Mouse (Mus musculus) limb, embryonic 14.5 days (tissue): ENCODE data around the gene Fam160b1. TPM values are rescaled to one million over a fixed set of nuclear protein-coding genes. Genes with fewer than 3 reads are reported as not detected.

ENCODE experiments used
- ATAC-seq: fragments of 200-750 bp; cut with Nextera tagmentation; 2 replicates; pipeline ENCODE4 v1.8.0; 2017; ENCODE audit warnings: low read depth, moderate number of reproducible peaks, moderate TSS enrichment; ENCODE audit not compliant: low FRiP score
- DNase-seq: peaks from one replicate; pipeline ENCODE4 v3.0.0-alpha.2; 2015; ENCODE audit warnings: low spot score
- H3K27ac ChIP-seq: fragments of 300-500 bp; sonication (generic); replicated peaks from 2 replicates; pipeline ENCODE4 v1.5.1; 2014; ENCODE audit warnings: low read depth, mild to moderate bottlenecking, low read length, moderate library complexity, mixed read lengths
- H3K27me3 ChIP-seq: fragments of 300-500 bp; sonication (generic); 2 replicates; pipeline ENCODE4 v1.6.1; 2014; ENCODE audit warnings: low read length, mixed read lengths; ENCODE audit not compliant: control insufficient read depth, insufficient read depth
- H3K36me3 ChIP-seq: fragments of 300-500 bp; sonication (generic); 2 replicates; pipeline ENCODE4 v1.6.1; 2014; ENCODE audit warnings: mild to moderate bottlenecking, low read length, moderate library complexity, mixed read lengths; ENCODE audit not compliant: control insufficient read depth, insufficient read depth
- H3K4me1 ChIP-seq: fragments of 300-500 bp; sonication (generic); 2 replicates; pipeline ENCODE4 v1.6.1; 2014; ENCODE audit warnings: antibody characterized with exemption, low read length, mixed read lengths; ENCODE audit not compliant: control insufficient read depth, insufficient read depth
- H3K4me2 ChIP-seq: fragments of 300-500 bp; sonication (generic); replicated peaks from 2 replicates; pipeline ENCODE4 v1.6.1; 2014; ENCODE audit warnings: low read depth, mild to moderate bottlenecking, low read length, moderate library complexity; ENCODE audit not compliant: severe bottlenecking
- H3K4me3 ChIP-seq: fragments of 300-500 bp; sonication (generic); replicated peaks from 2 replicates; pipeline ENCODE4 v1.5.1; 2014; ENCODE audit warnings: low read length
- H3K9ac ChIP-seq: fragments of 300-500 bp; sonication (generic); 2 replicates; pipeline ENCODE4 v1.6.1; 2014; ENCODE audit warnings: mild to moderate bottlenecking, low read depth, low read length, moderate library complexity; ENCODE audit not compliant: severe bottlenecking
- H3K9me3 ChIP-seq: fragments of 300-500 bp; sonication (generic); 2 replicates; pipeline ENCODE4 v1.6.1; 2016; ENCODE audit warnings: low read length; ENCODE audit not compliant: control insufficient read depth
- POLR2A ChIP-seq: fragments of 200-500 bp; IDR thresholded peaks from 2 replicates; pipeline ENCODE4 v1.8.0; 2012; ENCODE audit warnings: inconsistent platforms, mild to moderate bottlenecking, moderate library complexity, borderline replicate concordance; ENCODE audit not compliant: insufficient read depth, insufficient read length; ENCODE audit errors: extremely low read depth
- WGBS: fragments of 180-500 bp; shearing (Covaris S2); extraction: QIAGEN DNeasy Blood & Tissue Kit; methylation state at CpG from one replicate; pipeline ENCODE4 v1.1.7; 2014; 5-methylcytosine and 5-hydroxymethylcytosine counted together
- polyA plus RNA-seq, 2 experiments: library from polyadenylated mRNA; depleted of rRNA in 1 of 2; stranded (reverse) in 1 of 2; unstranded in 1 of 2; fragments of >200 nt; fragmentation: Nextera tagmentation in 1 of 2; extraction: Ambion mirVana in 1 of 2; gene quantifications; 2 replicates each; pipeline versions ENCODE4 v1.2.1 to v1.2.3; 2012 to 2014

Gene Fam160b1
- polyA plus RNA-seq, 2 experiments, result 19.3 to 23.0 TPM

DNA sequence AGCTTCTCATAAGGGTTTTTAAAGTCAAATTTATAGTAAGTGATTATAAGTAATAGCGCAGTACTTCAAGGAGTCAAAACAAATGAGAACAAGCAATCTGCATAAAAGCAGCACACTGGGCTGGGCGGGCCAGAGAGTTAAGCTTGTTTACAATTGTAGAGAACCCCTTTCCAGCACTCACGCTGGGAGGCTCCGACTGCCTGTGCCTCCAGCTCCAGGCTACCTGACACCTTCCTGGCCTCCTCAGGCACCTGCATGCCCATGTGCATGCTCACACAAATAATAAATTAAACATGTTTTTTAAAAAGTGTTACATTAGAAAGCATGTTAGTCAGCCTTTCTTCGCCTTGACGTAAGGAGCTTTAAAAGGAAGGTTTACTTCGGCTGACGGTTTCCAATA is 25.3 kb upstream of the Fam160b1 start:
- ATAC-seq, result no peak
- Histone ChIP-seq H3K4me3 (no peak overlapping the region), H3K9ac (no peak overlapping the region), H3K9me3 (no peaks in the 10 kb centered on the region), H3K27me3 (no peaks in the 10 kb centered on the region), H3K4me1 (0 out of 2 replicates have a peak, but pooled peaks cover 2% of the 10 kb centered on the region), H3K27ac (no peak overlapping the region), H3K4me2 (no peak overlapping the region), H3K36me3 (no peaks in the 10 kb centered on the region)
- TF ChIP-seq POLR2A, result no peak
- 34% methylated on average over 8 of the region's 8 CpGs for WGBS
- DNase-seq, result no peak

GRCm38 (mm10) chr19:57339281-57339864 is 21.1 kb upstream of the Fam160b1 start:
- Histone ChIP-seq H3K4me1 (0 out of 2 replicates have a peak, but pooled peaks cover 2% of the 10 kb centered on the region), H3K9me3 (no peaks in the 10 kb centered on the region), H3K27me3 (no peaks in the 10 kb centered on the region), H3K27ac (no peak overlapping the region), H3K4me3 (no peak overlapping the region), H3K9ac (no peak overlapping the region), H3K4me2 (no peak overlapping the region), H3K36me3 (no peaks in the 10 kb centered on the region)
- no peak for DNase-seq
- 85% methylated on average over 13 of the region's 13 CpGs for WGBS
- TF ChIP-seq POLR2A, result no peak
- no peak for ATAC-seq

DNA sequence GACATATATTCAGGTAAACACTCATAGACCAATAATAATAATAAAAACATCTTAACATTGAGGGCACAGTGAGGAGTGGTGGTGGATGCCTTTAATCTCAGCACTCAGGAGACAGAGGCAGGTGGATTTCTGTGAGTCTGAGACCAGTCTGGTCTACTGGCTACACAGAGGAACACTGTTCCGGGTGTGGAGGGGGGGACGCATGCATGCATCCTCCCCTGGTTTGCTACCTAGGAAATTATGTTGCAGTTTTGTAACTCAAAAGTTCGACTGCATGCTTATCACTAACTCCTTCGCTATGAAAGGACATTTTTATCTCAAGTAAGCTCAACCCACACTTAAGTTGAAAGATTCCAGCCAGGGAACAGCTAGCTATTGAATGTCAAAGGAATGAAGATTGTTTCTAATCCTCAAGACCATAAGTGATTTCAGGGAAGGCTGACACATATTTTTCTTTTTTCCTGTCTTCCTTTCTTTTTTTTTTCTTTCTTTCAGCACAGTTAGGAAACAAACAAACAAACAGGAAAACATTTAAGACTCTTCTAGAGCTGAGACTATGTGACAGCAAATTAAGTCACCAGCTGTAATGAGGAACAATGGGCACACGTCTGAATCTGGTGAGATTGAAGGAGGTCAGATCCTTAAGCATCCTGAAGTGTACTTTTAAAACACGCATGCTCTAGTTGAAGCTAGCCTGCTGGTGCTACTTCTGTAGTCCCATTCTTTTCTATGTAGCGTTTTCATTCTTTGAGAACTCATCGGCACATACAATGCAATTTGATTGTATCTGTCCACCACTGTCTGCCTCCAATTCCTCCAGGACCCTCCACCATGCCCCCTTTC is 19.4 kb upstream of the Fam160b1 start:
- TF ChIP-seq POLR2A, result no peak
- Histone ChIP-seq H3K4me1 (no peaks in the 10 kb centered on the region), H3K4me2 (no peak overlapping the region), H3K27me3 (no peaks in the 10 kb centered on the region), H3K9me3 (no peaks in the 10 kb centered on the region), H3K27ac (no peak overlapping the region), H3K9ac (no peak overlapping the region), H3K4me3 (no peak overlapping the region), H3K36me3 (no peaks in the 10 kb centered on the region)
- ATAC-seq, result no peak
- WGBS, result 78% methylated on average over 8 of the region's 8 CpGs
- no peak for DNase-seq

- TF ChIP-seq POLR2A, result no peak
- Histone ChIP-seq H3K27me3 (no peaks in the 10 kb centered on the region), H3K36me3 (no peaks in the 10 kb centered on the region), H3K27ac (no peak overlapping the region), H3K4me1 (no peaks in the 10 kb centered on the region), H3K9ac (no peak overlapping the region), H3K4me2 (no peak overlapping the region), H3K9me3 (no peaks in the 10 kb centered on the region; the same call in 1 of the 2 replicates), H3K4me3 (no peak overlapping the region)
- WGBS, result 79% methylated on average over 5 of the region's 5 CpGs
- DNase-seq (no peak), ATAC-seq (no peak)
Measured at GRCm38 (mm10) chr19:57343860-57344259, 16.6 kb upstream of the Fam160b1 start.

DNA sequence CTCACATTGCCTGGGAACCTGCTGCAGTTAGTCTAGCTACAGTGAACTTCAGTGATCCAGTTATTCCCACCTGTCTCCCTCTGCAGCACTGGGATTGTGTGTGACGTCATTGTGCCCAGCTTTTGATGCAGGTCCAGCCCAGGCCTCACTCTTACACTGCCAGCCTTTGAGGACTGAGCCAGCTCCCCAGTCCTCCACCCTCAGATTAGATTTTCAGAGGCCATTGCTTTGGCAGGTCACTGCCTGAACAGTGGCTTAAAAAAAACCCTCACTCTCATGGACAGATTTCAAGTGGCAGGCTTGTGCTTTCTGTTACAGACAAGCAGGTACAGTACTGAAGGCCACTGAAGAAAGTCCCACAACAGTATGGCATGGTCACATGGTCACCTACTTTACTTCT is 15.8 kb upstream of the Fam160b1 start:
- no peak for DNase-seq
- Histone ChIP-seq H3K4me3 (no peak overlapping the region), H3K9ac (no peak overlapping the region), H3K36me3 (no peaks in the 10 kb centered on the region), H3K27ac (no peak overlapping the region), H3K4me2 (no peak overlapping the region), H3K27me3 (no peaks in the 10 kb centered on the region), H3K9me3 (no peaks in the 10 kb centered on the region; the same call in 1 of the 2 replicates), H3K4me1 (no peaks in the 10 kb centered on the region)
- ATAC-seq, result no peak
- TF ChIP-seq POLR2A, result no peak
- WGBS, result 67% methylated on average over 1 of the region's 1 CpGs
